Mouse (Mus musculus) ES-Bruce4 (cell line): Measurements from ENCODE around the gene Pitpnb. TPM values are rescaled to one million over a fixed set of nuclear protein-coding genes. Genes with fewer than 3 reads are reported as not detected.

ENCODE experiments used
- H3K27ac ChIP-seq: 2 replicates; pipeline ENCODE4 v1.5.1; 2012; ENCODE audit warnings: low read length, inconsistent platforms; ENCODE audit not compliant: insufficient read depth
- H3K27me3 ChIP-seq: 2 replicates; pipeline ENCODE4 v1.6.1; 2012; ENCODE audit warnings: mild to moderate bottlenecking, low read length, inconsistent platforms; ENCODE audit not compliant: control insufficient read depth, poor library complexity, insufficient read depth, severe bottlenecking
- H3K36me3 ChIP-seq: 2 replicates; pipeline ENCODE4 v1.6.1; 2012; ENCODE audit warnings: inconsistent platforms, mild to moderate bottlenecking, low read length, moderate library complexity; ENCODE audit not compliant: control insufficient read depth, poor library complexity, insufficient read depth, severe bottlenecking
- H3K4me1 ChIP-seq: one replicate; pipeline ENCODE4 v1.8.1; 2011; ENCODE audit warnings: low read length; ENCODE audit not compliant: control insufficient read depth, insufficient read depth
- H3K4me3 ChIP-seq: 2 replicates; pipeline ENCODE4 v1.5.1; 2011; ENCODE audit warnings: low read depth, mild to moderate bottlenecking, low read length
- H3K9ac ChIP-seq: 2 replicates; pipeline ENCODE4 v1.6.1; 2012; ENCODE audit warnings: low read depth, mild to moderate bottlenecking, inconsistent platforms; ENCODE audit not compliant: poor library complexity, severe bottlenecking
- H3K9me3 ChIP-seq: replicated peaks from 2 replicates; pipeline ENCODE4 v1.6.1; 2012; ENCODE audit warnings: mild to moderate bottlenecking, low read length, inconsistent platforms; ENCODE audit not compliant: control insufficient read depth, poor library complexity, insufficient read depth, severe bottlenecking
- CTCF ChIP-seq: IDR thresholded peaks from one replicate; pipeline ENCODE4 v1.8.1; 2011; ENCODE audit warnings: low read depth, low read length
- EP300 ChIP-seq: IDR thresholded peaks from 2 replicates; pipeline ENCODE4 v1.6.1; 2011; ENCODE audit warnings: low read depth, low read length; ENCODE audit not compliant: insufficient read depth
- POLR2A ChIP-seq: IDR thresholded peaks from one replicate; pipeline ENCODE4 v1.8.1; 2011; ENCODE audit warnings: low read length; ENCODE audit not compliant: insufficient read depth
- polyA plus RNA-seq: library from polyadenylated mRNA; stranded (reverse); fragments of >200 nt; gene quantifications from 2 replicates; pipeline ENCODE4 v1.2.4, GENCODE M21; 2011; ENCODE audit warnings: low read depth; ENCODE audit not compliant: missing spikeins, insufficient read depth, insufficient read length

Pitpnb gene
- polyA plus RNA-seq, 1 experiment, result 98.3 TPM

DNA sequence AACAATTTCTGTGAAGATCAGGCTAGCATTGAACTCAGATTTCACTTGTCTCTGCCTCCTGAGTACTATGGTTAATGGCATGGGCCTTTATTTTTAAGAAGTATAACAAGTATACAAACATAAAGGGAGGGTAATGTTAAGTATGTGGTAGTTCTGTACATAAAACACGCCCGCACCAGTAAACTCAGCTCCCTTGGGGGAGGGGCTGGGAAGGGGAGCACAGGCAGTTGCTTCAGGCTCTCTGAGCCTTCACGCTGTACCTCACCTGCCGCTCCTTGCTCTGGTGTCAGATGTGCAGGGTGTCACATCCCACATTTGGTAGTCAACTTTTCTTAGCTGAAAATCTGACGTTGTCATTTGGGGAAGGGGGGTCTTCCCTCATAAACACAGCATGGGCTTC is 35.6 kb downstream of the Pitpnb start:
- H3K36me3 ChIP-seq, result peaks cover 40% of the 10 kb centered on the region
- TF ChIP-seq EP300 (no peak), CTCF (no peak), POLR2A (no peak)
- H3K4me1 ChIP-seq, result peaks cover 11% of the 10 kb centered on the region
- no peak overlapping the region for H3K4me3 ChIP-seq
- H3K9me3 ChIP-seq, result no peaks in the 10 kb centered on the region
- H3K9ac ChIP-seq, result no peak overlapping the region
- no peak overlapping the region for H3K27ac ChIP-seq
- no peaks in the 10 kb centered on the region for H3K27me3 ChIP-seq

DNA sequence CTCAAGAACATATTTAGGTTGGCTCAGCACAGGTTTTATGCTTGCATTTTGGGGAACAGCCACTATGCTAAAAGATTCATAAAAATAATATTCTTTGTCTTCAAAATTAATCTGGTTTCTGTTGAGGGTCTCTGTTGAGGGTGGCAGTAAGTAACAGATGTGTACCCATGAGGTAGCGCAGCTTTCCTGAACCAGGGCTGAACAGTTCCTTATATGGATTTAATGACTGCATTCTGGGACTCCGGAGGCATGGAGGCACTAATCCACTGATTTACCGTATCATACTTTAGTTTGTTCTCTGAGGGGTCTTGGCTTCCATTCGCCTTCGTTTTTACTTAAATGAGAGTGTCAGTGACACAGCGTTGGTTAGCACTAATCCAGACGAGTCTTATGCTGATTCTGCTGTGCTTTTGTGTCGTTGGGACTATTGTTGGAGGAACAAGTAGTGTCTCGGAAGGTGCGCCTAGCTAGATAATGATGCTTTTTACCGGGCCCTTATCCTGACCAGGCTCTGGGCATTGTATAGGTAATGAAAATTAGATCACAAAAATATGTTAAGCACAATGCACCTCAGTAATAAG is 37.5 kb downstream of the Pitpnb start:
- Histone ChIP-seq H3K9ac (no peak overlapping the region), H3K27me3 (no peaks in the 10 kb centered on the region), H3K4me1 (peaks cover 6% of the 10 kb centered on the region), H3K27ac (no peak overlapping the region), H3K9me3 (no peaks in the 10 kb centered on the region), H3K36me3 (peaks cover 48% of the 10 kb centered on the region), H3K4me3 (no peak overlapping the region)
- TF ChIP-seq EP300 (no peak), POLR2A (no peak), CTCF (no peak)

DNA sequence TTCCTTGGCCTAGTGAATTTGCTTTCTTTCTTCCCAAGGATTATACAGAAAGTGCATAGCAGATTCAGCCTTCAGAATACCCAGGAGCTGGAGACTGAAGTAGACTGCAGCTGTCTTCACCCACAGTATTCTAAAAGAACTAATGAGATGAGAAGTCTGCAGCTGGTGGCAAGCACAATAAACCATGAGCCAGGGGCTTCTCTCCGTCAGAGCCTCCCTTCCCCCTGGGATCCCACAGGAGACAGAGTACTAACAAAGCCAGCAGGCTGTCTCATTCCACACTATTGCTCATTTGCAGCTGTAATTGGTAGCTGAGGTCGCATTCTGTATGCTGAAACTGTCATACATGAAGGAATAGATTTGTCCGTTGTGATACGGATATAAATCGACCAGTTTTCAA is 38.0 kb downstream of the Pitpnb start:
- H3K4me3 ChIP-seq, result no peak overlapping the region
- H3K36me3 ChIP-seq, result peaks cover 48% of the 10 kb centered on the region
- no peaks in the 10 kb centered on the region for H3K9me3 ChIP-seq
- TF ChIP-seq CTCF (no peak), POLR2A (no peak), EP300 (no peak)
- H3K27ac ChIP-seq, result no peak overlapping the region
- peaks cover 5% of the 10 kb centered on the region for H3K4me1 ChIP-seq
- H3K27me3 ChIP-seq, result no peaks in the 10 kb centered on the region
- no peak overlapping the region for H3K9ac ChIP-seq

GRCm38 (mm10) chr5:111375616-111376015 is 45.1 kb downstream of the Pitpnb start:
- TF ChIP-seq CTCF (no peak), POLR2A (no peak), EP300 (no peak)
- Histone ChIP-seq H3K4me1 (no peaks in the 10 kb centered on the region), H3K4me3 (no peak overlapping the region), H3K27me3 (no peaks in the 10 kb centered on the region), H3K36me3 (peaks cover 31% of the 10 kb centered on the region), H3K27ac (no peak overlapping the region), H3K9ac (no peak overlapping the region), H3K9me3 (no peaks in the 10 kb centered on the region)

DNA sequence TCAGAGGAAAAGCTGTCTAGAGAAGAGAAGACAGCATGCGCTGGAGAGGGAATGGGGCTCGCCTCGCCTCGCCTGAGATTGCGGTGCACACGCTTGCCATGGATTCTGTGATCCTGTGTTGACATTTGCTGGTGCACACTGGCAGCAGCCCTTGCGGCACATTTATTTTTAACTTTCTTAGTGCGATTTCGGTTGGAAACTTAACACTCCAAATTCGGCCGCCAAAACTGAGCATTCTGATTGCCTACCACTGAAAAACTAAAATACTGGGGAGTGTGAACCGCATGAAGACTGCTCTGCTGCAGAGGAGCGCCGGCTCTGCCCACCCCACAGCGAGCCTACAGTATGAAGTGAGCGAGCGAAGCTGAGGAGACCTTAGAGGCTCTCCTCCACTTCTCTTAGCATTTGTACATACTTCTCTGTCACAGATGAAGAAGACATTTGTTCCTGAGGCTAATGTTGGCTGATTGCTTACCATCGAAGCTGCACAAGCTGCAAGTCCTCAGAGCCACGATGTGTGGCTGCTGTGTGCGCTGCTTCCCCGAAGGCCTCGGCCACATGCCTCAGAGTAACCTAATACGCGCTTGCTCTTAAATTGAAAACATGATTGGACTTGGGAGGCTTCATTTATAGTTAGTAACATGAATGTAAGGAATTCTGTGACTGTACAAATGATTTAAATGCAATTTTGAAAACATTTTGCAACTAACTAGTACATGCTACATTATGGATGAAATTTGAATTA is 45.9 kb downstream of the Pitpnb start:
- H3K27ac ChIP-seq, result no peak overlapping the region
- no peak overlapping the region for H3K9ac ChIP-seq
- TF ChIP-seq EP300 (no peak), CTCF (no peak), POLR2A (no peak)
- peaks cover 28% of the 10 kb centered on the region for H3K36me3 ChIP-seq
- H3K27me3 ChIP-seq, result no peaks in the 10 kb centered on the region
- no peaks in the 10 kb centered on the region for H3K4me1 ChIP-seq
- H3K9me3 ChIP-seq, result no peaks in the 10 kb centered on the region
- no peak overlapping the region for H3K4me3 ChIP-seq
